Mouse (Mus musculus) lung, postnatal 4 days (tissue): ENCODE measurements around the gene Cacna1s.

Source experiments
- DNase-seq, 2 experiments: peaks; one replicate each; pipeline ENCODE4 v3.0.0; 2021

Gene Cacna1s

GRCm38 (mm10) chr1:136139990-136140640 is 87.6 kb downstream of the Cacna1s start:
- DNase-seq: peak; percentile 77 to 84

- peak; percentile 49 to 51 for DNase-seq
These were observed 88.8 kb downstream of the Cacna1s start for GRCm38 (mm10) chr1:136141176-136141950.

GRCm38 (mm10) chr1:136142336-136142735 is 89.8 kb downstream of the Cacna1s start:
- no peak for DNase-seq

GRCm38 (mm10) chr1:136143514-136143913 is 91.0 kb downstream of the Cacna1s start:
- DNase-seq: no peak

- DNase-seq: no peak
These were observed 97.2 kb downstream of the Cacna1s start for GRCm38 (mm10) chr1:136149702-136150101.

- no peak for DNase-seq
These were observed 98.8 kb downstream of the Cacna1s start for GRCm38 (mm10) chr1:136151371-136151770.

- no peak for DNase-seq
These were observed 103.8 kb downstream of the Cacna1s start for GRCm38 (mm10) chr1:136156304-136156703.

GRCm38 (mm10) chr1:136156951-136157350 is 104.4 kb downstream of the Cacna1s start:
- no peak for DNase-seq

- DNase-seq: no peak
These were observed 107.3 kb downstream of the Cacna1s start for GRCm38 (mm10) chr1:136159830-136160229.

GRCm38 (mm10) chr1:136160297-136160696 is 107.7 kb downstream of the Cacna1s start:
- no peak for DNase-seq

- DNase-seq: no peak
These were observed 108.4 kb downstream of the Cacna1s start for GRCm38 (mm10) chr1:136160930-136161329.

GRCm38 (mm10) chr1:136161333-136161921 is 108.9 kb downstream of the Cacna1s start:
- DNase-seq: no peak

- DNase-seq: no peak
These were observed 112.9 kb downstream of the Cacna1s start for GRCm38 (mm10) chr1:136165436-136165835.

- peak; percentile 24 to 33 for DNase-seq
These were observed 115.1 kb downstream of the Cacna1s start for GRCm38 (mm10) chr1:136167657-136168056.
